Mouse (Mus musculus) kidney, adult 11 months (tissue): ENCODE results near the gene Gm5725.
"Not testable (repeated sequence)": the region's sequence is repeated elsewhere in the genome, so short reads cannot be mapped to it uniquely, and the experiment has no call there.

Source experiments
- DNase-seq: peaks from one replicate; pipeline ENCODE4 v3.0.0; 2022

Gene Gm5725

DNA sequence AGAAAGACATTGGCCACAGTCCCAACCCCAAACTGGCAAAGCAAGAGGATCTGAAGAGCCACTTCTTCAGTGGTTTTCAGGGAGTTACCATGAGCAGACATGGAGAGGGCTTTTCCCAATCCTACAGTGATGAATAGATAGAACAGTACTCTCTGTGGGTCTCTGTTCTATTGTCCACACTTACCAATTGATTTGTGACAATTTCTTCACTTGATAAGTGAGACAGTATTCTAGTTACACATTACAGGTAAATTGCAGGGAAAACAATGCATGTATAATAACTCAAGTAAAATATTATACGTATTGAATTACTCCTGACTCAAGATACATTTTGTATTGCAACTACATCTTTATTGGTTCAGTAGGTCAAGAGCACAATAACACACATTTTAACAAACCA, at the start of gene Gm5725:
Gene Gm5725 (minus strand): TSS at position 101 of the 400 bp plus-strand sequence.
- not testable (repeated sequence) for DNase-seq

DNA sequence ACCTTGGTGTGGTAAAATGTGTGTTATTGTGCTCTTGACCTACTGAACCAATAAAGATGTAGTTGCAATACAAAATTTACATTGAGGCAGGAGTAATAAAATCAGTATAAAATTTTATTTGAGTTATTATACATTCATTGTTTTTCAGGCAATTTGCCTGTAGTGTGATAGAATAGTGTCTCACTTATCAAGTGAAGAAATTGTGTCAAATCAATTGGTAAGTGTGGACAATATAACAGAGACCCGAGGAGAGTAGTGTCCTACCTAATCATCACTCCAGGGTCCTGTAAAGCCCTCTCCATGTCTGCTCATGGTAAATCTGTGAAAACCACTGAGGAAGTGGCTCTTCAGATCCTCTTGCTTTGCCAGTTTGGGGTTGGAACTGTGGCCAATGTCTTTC, 12.0 kb downstream of the Gm5725 start, which contains the start of gene Vmn1r135:
Gene Vmn1r135 (plus strand): TSS at position 301 of the 400 bp plus-strand sequence.
- DNase-seq, result not testable (repeated sequence)

DNA sequence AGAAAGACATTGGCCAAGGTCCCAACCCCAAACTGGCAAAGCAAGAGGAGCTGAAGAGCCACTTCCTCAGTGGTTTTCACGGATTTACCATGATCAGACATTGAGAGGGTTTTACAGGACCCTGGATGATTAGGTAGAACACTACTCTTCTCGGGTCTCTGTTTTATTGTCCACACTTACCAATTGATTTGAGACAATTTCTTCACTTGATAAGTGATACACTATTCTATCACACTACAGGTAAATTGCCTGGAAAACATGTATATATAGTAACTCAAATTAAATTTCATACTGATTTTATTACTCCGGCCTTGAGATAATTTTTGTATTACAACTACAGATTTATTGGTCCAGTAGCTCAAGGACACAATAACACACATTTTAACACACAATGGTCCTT, 47.4 kb downstream of the Gm5725 start, which contains the start of gene Gm4177:
Gene Gm4177 (minus strand): TSS at position 101 of the 400 bp plus-strand sequence.
- DNase-seq, result not testable (repeated sequence)
